Mouse (Mus musculus): Measurements from ENCODE around the gene Cd55.

GRCm38 (mm10) chr1:130422664-130423111 lies 39.9 kb downstream of the Cd55 start, which contains the start of gene Cd55b:
- no peak for TF ChIP-seq TAL1 (IDR thresholded peaks at IDR 0.05; ENCODE audit: low read length)
- TF ChIP-seq GATA1 (IDR thresholded peaks at IDR 0.05; ENCODE audit: low read length) = no peak
